Mouse (Mus musculus) brain, embryonic 14.5 days (tissue): Measurements from ENCODE around the gene Ntmt1.

ENCODE experiments used
- CTCF ChIP-seq: fragments of 200-500 bp; IDR thresholded peaks from 2 replicates; pipeline ENCODE4 v1.5.1; 2012; ENCODE audit warnings: inconsistent platforms, mild to moderate bottlenecking, moderate library complexity, borderline replicate concordance; ENCODE audit not compliant: insufficient read depth, insufficient read length; ENCODE audit errors: extremely low read depth
- POLR2A ChIP-seq: fragments of 200-500 bp; IDR thresholded peaks from 2 replicates; pipeline ENCODE4 v1.6.1; 2012; ENCODE audit warnings: mild to moderate bottlenecking, inconsistent platforms, borderline replicate concordance; ENCODE audit not compliant: poor library complexity, insufficient read depth, insufficient read length, severe bottlenecking; ENCODE audit errors: extremely low read depth

GRCm38 (mm10) chr2:30760706-30761105, 46.9 kb upstream of the Ntmt1 start:
- TF ChIP-seq POLR2A (no peak), CTCF (no peak)
